Mouse (Mus musculus): ENCODE measurements around the gene Nat8f2.

DNA sequence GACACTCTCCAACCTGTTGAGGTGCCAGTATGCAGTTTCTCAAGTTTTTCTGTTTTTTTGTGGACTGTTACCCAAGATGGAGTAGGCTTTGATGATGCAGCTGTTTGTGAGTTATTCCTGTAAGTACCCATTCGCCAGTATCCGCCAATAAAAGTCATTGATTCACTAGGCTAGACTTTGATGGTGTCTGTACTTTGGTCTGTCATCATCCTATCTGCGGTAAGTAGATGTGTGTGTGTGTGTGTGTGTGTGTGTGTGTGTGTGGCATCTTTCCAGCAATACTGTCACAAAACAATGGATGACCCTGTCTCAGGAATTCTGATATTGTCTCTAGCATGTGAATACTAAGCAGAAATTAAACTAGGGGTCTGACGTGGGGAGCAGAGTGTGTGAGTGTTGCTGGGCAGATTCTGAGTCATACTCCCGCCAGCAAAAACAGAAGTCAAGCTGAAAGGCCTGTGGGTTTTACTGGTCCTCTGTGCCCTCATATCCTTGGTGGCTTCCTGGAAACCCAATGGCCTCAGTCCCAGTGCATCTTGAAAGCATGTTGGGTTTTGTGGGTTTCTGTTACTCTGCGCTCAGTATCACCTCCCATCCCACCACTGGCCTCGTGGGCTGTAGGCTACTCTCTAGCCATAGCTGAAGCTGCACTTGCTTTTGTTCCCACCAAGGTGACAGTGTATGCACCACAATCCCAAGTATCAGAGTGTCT is 17.7 kb downstream of the Nat8f2 start:
- no peak for TF ChIP-seq CTCF (IDR thresholded peaks at IDR 0.05; ENCODE audit: insufficient read depth, low read depth, low read length)
- no peak for TF ChIP-seq POLR2A (IDR thresholded peaks at IDR 0.05; ENCODE audit: insufficient read depth, low read depth, low read length)

All from olfactory bulb, adult 2 months (tissue).